Mouse (Mus musculus) limb, embryonic 14.5 days (tissue): Measurements from ENCODE around the gene Dnajc12. TPM values are rescaled to one million over a fixed set of nuclear protein-coding genes. Genes with fewer than 3 reads are reported as not detected.
"Not testable (repeated sequence)": the region's sequence is repeated elsewhere in the genome, so short reads cannot be mapped to it uniquely, and the experiment has no call there.

ENCODE experiments used
- ATAC-seq: fragments of 200-750 bp; cut with Nextera tagmentation; 2 replicates; pipeline ENCODE4 v1.8.0; 2017; ENCODE audit warnings: low read depth, moderate number of reproducible peaks, moderate TSS enrichment; ENCODE audit not compliant: low FRiP score
- DNase-seq: peaks from one replicate; pipeline ENCODE4 v3.0.0-alpha.2; 2015; ENCODE audit warnings: low spot score
- H3K27ac ChIP-seq: fragments of 300-500 bp; sonication (generic); replicated peaks from 2 replicates; pipeline ENCODE4 v1.5.1; 2014; ENCODE audit warnings: low read depth, mild to moderate bottlenecking, low read length, moderate library complexity, mixed read lengths
- H3K27me3 ChIP-seq: fragments of 300-500 bp; sonication (generic); 2 replicates; pipeline ENCODE4 v1.6.1; 2014; ENCODE audit warnings: low read length, mixed read lengths; ENCODE audit not compliant: control insufficient read depth, insufficient read depth
- H3K36me3 ChIP-seq: fragments of 300-500 bp; sonication (generic); 2 replicates; pipeline ENCODE4 v1.6.1; 2014; ENCODE audit warnings: mild to moderate bottlenecking, low read length, moderate library complexity, mixed read lengths; ENCODE audit not compliant: control insufficient read depth, insufficient read depth
- H3K4me1 ChIP-seq: fragments of 300-500 bp; sonication (generic); 2 replicates; pipeline ENCODE4 v1.6.1; 2014; ENCODE audit warnings: antibody characterized with exemption, low read length, mixed read lengths; ENCODE audit not compliant: control insufficient read depth, insufficient read depth
- H3K4me2 ChIP-seq: fragments of 300-500 bp; sonication (generic); replicated peaks from 2 replicates; pipeline ENCODE4 v1.6.1; 2014; ENCODE audit warnings: low read depth, mild to moderate bottlenecking, low read length, moderate library complexity; ENCODE audit not compliant: severe bottlenecking
- H3K4me3 ChIP-seq: fragments of 300-500 bp; sonication (generic); replicated peaks from 2 replicates; pipeline ENCODE4 v1.5.1; 2014; ENCODE audit warnings: low read length
- H3K9ac ChIP-seq: fragments of 300-500 bp; sonication (generic); 2 replicates; pipeline ENCODE4 v1.6.1; 2014; ENCODE audit warnings: mild to moderate bottlenecking, low read depth, low read length, moderate library complexity; ENCODE audit not compliant: severe bottlenecking
- H3K9me3 ChIP-seq: fragments of 300-500 bp; sonication (generic); 2 replicates; pipeline ENCODE4 v1.6.1; 2016; ENCODE audit warnings: low read length; ENCODE audit not compliant: control insufficient read depth
- POLR2A ChIP-seq: fragments of 200-500 bp; IDR thresholded peaks from 2 replicates; pipeline ENCODE4 v1.8.0; 2012; ENCODE audit warnings: inconsistent platforms, mild to moderate bottlenecking, moderate library complexity, borderline replicate concordance; ENCODE audit not compliant: insufficient read depth, insufficient read length; ENCODE audit errors: extremely low read depth
- WGBS: fragments of 180-500 bp; shearing (Covaris S2); extraction: QIAGEN DNeasy Blood & Tissue Kit; methylation state at CpG from one replicate; pipeline ENCODE4 v1.1.7; 2014; 5-methylcytosine and 5-hydroxymethylcytosine counted together
- polyA plus RNA-seq, 2 experiments: library from polyadenylated mRNA; depleted of rRNA in 1 of 2; stranded (reverse) in 1 of 2; unstranded in 1 of 2; fragments of >200 nt; fragmentation: Nextera tagmentation in 1 of 2; extraction: Ambion mirVana in 1 of 2; gene quantifications; 2 replicates each; pipeline versions ENCODE4 v1.2.1 to v1.2.3; 2012 to 2014

The Dnajc12 gene
- polyA plus RNA-seq, 2 experiments: 9.1 to 9.2 TPM

- DNase-seq (no peak), ATAC-seq (no peak)
- TF ChIP-seq POLR2A: no peak
- no peaks in the 10 kb centered on the region for H3K27me3 ChIP-seq
- no peak overlapping the region for H3K4me3 ChIP-seq
- H3K4me2 ChIP-seq: no peak overlapping the region
- no peak overlapping the region for H3K9ac ChIP-seq
- H3K27ac ChIP-seq: no peak overlapping the region
- 0 out of 2 replicates have a peak, but pooled peaks cover under 1% of the 10 kb centered on the region for H3K36me3 ChIP-seq
- WGBS: 61% methylated on average over 2 of the region's 2 CpGs
- H3K9me3 ChIP-seq: no peaks in the 10 kb centered on the region
- H3K4me1 ChIP-seq: peaks cover 18% of the 10 kb centered on the region
These were observed 40.9 kb upstream of the Dnajc12 start for GRCm38 (mm10) chr10:63341351-63341750.

- ATAC-seq (no peak), DNase-seq (no peak)
- no peak overlapping the region for H3K9ac ChIP-seq
- no peaks in the 10 kb centered on the region for H3K4me1 ChIP-seq
- no peaks in the 10 kb centered on the region for H3K9me3 ChIP-seq
- 92% methylated on average over 3 of the region's 3 CpGs for WGBS
- no peak overlapping the region for H3K4me2 ChIP-seq
- no peak overlapping the region for H3K4me3 ChIP-seq
- no peaks in the 10 kb centered on the region for H3K27me3 ChIP-seq
- no peak overlapping the region for H3K27ac ChIP-seq
- H3K36me3 ChIP-seq: no peaks in the 10 kb centered on the region
- no peak for TF ChIP-seq POLR2A
These were observed 37.5 kb upstream of the Dnajc12 start for GRCm38 (mm10) chr10:63344751-63345150.

GRCm38 (mm10) chr10:63348291-63348690 lies 34.0 kb upstream of the Dnajc12 start:
- no peak overlapping the region for H3K27ac ChIP-seq
- no peak overlapping the region for H3K4me3 ChIP-seq
- H3K9me3 ChIP-seq: no peaks in the 10 kb centered on the region
- TF ChIP-seq POLR2A: no peak
- no peak overlapping the region for H3K9ac ChIP-seq
- H3K4me1 ChIP-seq: no peaks in the 10 kb centered on the region
- no peak for DNase-seq
- WGBS: 60% methylated on average over 3 of the region's 3 CpGs
- no peak for ATAC-seq
- no peaks in the 10 kb centered on the region for H3K27me3 ChIP-seq
- no peak overlapping the region for H3K4me2 ChIP-seq
- H3K36me3 ChIP-seq: no peaks in the 10 kb centered on the region

GRCm38 (mm10) chr10:63350666-63351065 lies 31.6 kb upstream of the Dnajc12 start:
- WGBS: 88% methylated on average over 7 of the region's 7 CpGs

GRCm38 (mm10) chr10:63351099-63351498 lies 31.1 kb upstream of the Dnajc12 start:
- H3K9ac ChIP-seq, H3K27me3 ChIP-seq, H3K4me1 ChIP-seq, H3K27ac ChIP-seq, H3K9me3 ChIP-seq, H3K4me3 ChIP-seq, H3K36me3 ChIP-seq, DNase-seq, H3K4me2 ChIP-seq, ATAC-seq: not testable (repeated sequence)
- 71% methylated on average over 7 of the region's 7 CpGs for WGBS

More at GRCm38 (mm10) chr10:63350666-63351065, 31.6 kb upstream of the Dnajc12 start:
- Histone ChIP-seq H3K9ac (no peak overlapping the region), H3K4me3 (no peak overlapping the region), H3K4me1 (no peaks in the 10 kb centered on the region), H3K27ac (no peak overlapping the region), H3K9me3 (no peaks in the 10 kb centered on the region), H3K36me3 (no peaks in the 10 kb centered on the region), H3K4me2 (no peak overlapping the region), H3K27me3 (no peaks in the 10 kb centered on the region)
- TF ChIP-seq POLR2A: no peak
- DNase-seq (no peak), ATAC-seq (no peak)

- Histone ChIP-seq H3K36me3 (no peaks in the 10 kb centered on the region), H3K9ac (no peak overlapping the region), H3K4me1 (no peaks in the 10 kb centered on the region), H3K4me3 (no peak overlapping the region), H3K27me3 (no peaks in the 10 kb centered on the region), H3K9me3 (no peaks in the 10 kb centered on the region), H3K27ac (no peak overlapping the region), H3K4me2 (no peak overlapping the region)
- ATAC-seq (no peak), DNase-seq (no peak)
- TF ChIP-seq POLR2A: no peak
- 85% methylated on average over 5 of the region's 5 CpGs for WGBS
These were observed 30.1 kb upstream of the Dnajc12 start for GRCm38 (mm10) chr10:63352111-63352510.
